In the genomic region with DNA sequence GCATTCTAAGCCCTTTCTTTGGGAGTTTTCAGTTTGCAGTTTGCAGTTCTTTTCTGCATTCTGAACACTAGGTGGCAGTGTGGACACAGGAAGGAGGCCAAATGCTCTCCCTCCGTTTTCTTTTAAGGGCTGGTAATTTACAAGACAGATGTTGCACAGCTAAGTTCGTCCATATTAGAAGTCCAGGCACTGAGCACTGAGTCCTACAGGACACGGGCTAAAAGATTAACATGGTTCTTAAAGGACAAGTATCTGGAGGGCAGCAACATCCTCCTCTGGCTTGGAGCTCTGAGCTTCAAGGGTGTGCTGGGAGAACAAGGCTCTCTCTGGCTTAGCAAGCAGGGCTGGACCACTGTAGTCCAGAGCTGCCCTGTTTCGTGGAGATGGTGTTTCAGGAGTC, we compare ENCODE assay signal across 8 mouse cellular contexts.
DNase-seq lines count a peak whose midpoint lies in the region; ATAC-seq and TF ChIP-seq lines count a peak whose summit lies in the region.

No protein-coding gene starts in this region.

- 0 out of 2 replicates have a peak, but pooled peaks cover 3% of the 10 kb centered on the region for H3K4me1 ChIP-seq in heart, embryonic 12.5 days (replicated peaks)
- 0 out of 2 replicates have a peak, but pooled peaks cover 2% of the 10 kb centered on the region for H3K4me1 ChIP-seq in kidney, embryonic 16.5 days (ENCODE audit: insufficient read depth, low read length)
- H3K4me1 ChIP-seq in megakaryocyte, embryonic 14.5 days, result peaks cover 5% of the 10 kb centered on the region
- H3K4me1 ChIP-seq in small intestine, adult 2 months (ENCODE audit: control insufficient read depth, insufficient read depth, insufficient read length, low read length), result no peaks in the 10 kb centered on the region

- H3K9me3 ChIP-seq in heart, embryonic 12.5 days (replicated peaks), result no peaks in the 10 kb centered on the region
- H3K9me3 ChIP-seq in kidney, embryonic 16.5 days (ENCODE audit: low read length), result no peaks in the 10 kb centered on the region
- no peaks in the 10 kb centered on the region for H3K9me3 ChIP-seq in megakaryocyte, embryonic 14.5 days

- no peak overlapping the region for H3K9ac ChIP-seq in heart, embryonic 12.5 days
- peak overlapping the region; percentile 53; the same call in 1 of the 2 replicates for H3K9ac ChIP-seq in kidney, embryonic 16.5 days (replicated peaks; ENCODE audit: low read length)

- H3K27ac ChIP-seq in heart, embryonic 12.5 days (ENCODE audit: poor library complexity, severe bottlenecking), result no peak overlapping the region
- no peak overlapping the region for H3K27ac ChIP-seq in kidney, embryonic 16.5 days (ENCODE audit: low read length)
- no peak overlapping the region for H3K27ac ChIP-seq in small intestine, adult 2 months (ENCODE audit: insufficient read depth, low read depth, low read length)

- peak; percentile 32; the same call in 1 of the 2 replicates for TF ChIP-seq CTCF in small intestine, adult 2 months (IDR thresholded peaks at IDR 0.05; ENCODE audit: extremely low read depth, insufficient read length, insufficient replicate concordance, low read depth, low read length)

- no peaks in the 10 kb centered on the region for H3K36me3 ChIP-seq in heart, embryonic 12.5 days
- no peaks in the 10 kb centered on the region for H3K36me3 ChIP-seq in kidney, embryonic 16.5 days (ENCODE audit: insufficient read depth, low read length)
- H3K36me3 ChIP-seq in megakaryocyte, embryonic 14.5 days (replicated peaks; ENCODE audit: low read length), result no peaks in the 10 kb centered on the region
- H3K36me3 ChIP-seq in small intestine, adult 2 months (ENCODE audit: control insufficient read depth, insufficient read depth, low read length), result no peaks in the 10 kb centered on the region

- no peak for ATAC-seq in heart, embryonic 12.5 days (ENCODE audit: insufficient number of reproducible peaks, low FRiP score)
- peak; percentile 40; the same call in 1 of the 2 replicates for ATAC-seq in kidney, embryonic 16.5 days (ENCODE audit: low FRiP score, low TSS enrichment)

- H3K27me3 ChIP-seq in heart, embryonic 12.5 days (replicated peaks), result no peaks in the 10 kb centered on the region
- H3K27me3 ChIP-seq in kidney, embryonic 16.5 days (ENCODE audit: insufficient read depth, low read length), result no peaks in the 10 kb centered on the region
- peaks cover 2% of the 10 kb centered on the region for H3K27me3 ChIP-seq in megakaryocyte, embryonic 14.5 days (replicated peaks)
- H3K27me3 ChIP-seq in small intestine, adult 2 months (ENCODE audit: control insufficient read depth, insufficient read depth, low read length), result no peaks in the 10 kb centered on the region

- 0 out of 2 replicates have a peak overlapping the region, but pooled peaks have one; percentile 9 for H3K4me3 ChIP-seq in heart, embryonic 12.5 days
- H3K4me3 ChIP-seq in kidney, embryonic 16.5 days (ENCODE audit: low read length), result no peak overlapping the region
- H3K4me3 ChIP-seq in megakaryocyte, embryonic 14.5 days (replicated peaks), result peak overlapping the region; percentile 73
- no peak overlapping the region for H3K4me3 ChIP-seq in small intestine, adult 2 months (ENCODE audit: low read depth, low read length)

- no peak for TF ChIP-seq POLR2A in small intestine, adult 2 months (IDR thresholded peaks at IDR 0.05; ENCODE audit: low read depth, low read length)

- peak overlapping the region; percentile 57 for H3K4me2 ChIP-seq in heart, embryonic 12.5 days
- H3K4me2 ChIP-seq in kidney, embryonic 16.5 days (replicated peaks; ENCODE audit: low read depth, low read length), result peak overlapping the region; percentile 35

- DNase-seq in gastrocnemius, adult 18-20 months (ENCODE audit: low spot score), result peak; percentile 58
- DNase-seq in gastrocnemius, adult 8-10 months (ENCODE audit: low spot score in 2 of 2), result no peak
- peak; percentile 43 for DNase-seq in MEL-GATA-1-ER (ENCODE audit: extremely low read depth, low read depth)
- DNase-seq in embryo, embryonic 11.5 days (ENCODE audit: low read depth, low spot score), result peak; percentile 66

- WGBS in heart, embryonic 12.5 days, result 8% methylated on average over 4 of the region's 4 CpGs
- 8% methylated on average over 4 of the region's 4 CpGs for WGBS in kidney, embryonic 16.5 days
- 6% methylated on average over 4 of the region's 4 CpGs for WGBS in small intestine, adult 2 months

Comparison
In these comparisons a context has a peak if more than half of its experiments do, and no peak if none do; other contexts are left out.
1. DNase-seq: peak in gastrocnemius, adult 18-20 months (single experiment), MEL-GATA-1-ER (single experiment) and embryo, embryonic 11.5 days (single experiment); none in gastrocnemius, adult 8-10 months (0 of 2).
2. H3K4me3 ChIP-seq: peak in heart, embryonic 12.5 days (single experiment) and megakaryocyte, embryonic 14.5 days (single experiment); none in kidney, embryonic 16.5 days (single experiment) and small intestine, adult 2 months (single experiment).